Mouse (Mus musculus) G1E (cell line): ENCODE measurements at regions not wholly inside any gene's neighbourhood (a gene's known extent, or its start where the extent isn't known, plus 50 kb on each side); places are given as distances from the start of the nearest gene placed in this dataset.

Experiments used
- CTCF ChIP-seq: IDR thresholded peaks from 2 replicates; pipeline ENCODE4 v1.5.1; 2012; ENCODE audit warnings: low read depth, low read length, inconsistent platforms, mixed read lengths
- GATA1 ChIP-seq: IDR thresholded peaks from 2 replicates; pipeline ENCODE4 v1.6.1; 2012; ENCODE audit warnings: borderline replicate concordance, low read length, inconsistent platforms, mixed read lengths
- GATA2 ChIP-seq: IDR thresholded peaks from 2 replicates; pipeline ENCODE4 v1.6.1; 2012; ENCODE audit warnings: low read depth, low read length, inconsistent platforms, borderline replicate concordance
- POLR2AphosphoS5 ChIP-seq: IDR thresholded peaks from 2 replicates; pipeline ENCODE4 v1.6.1; 2012; ENCODE audit warnings: low read depth, low read length, inconsistent platforms; ENCODE audit not compliant: insufficient replicate concordance
- TAL1 ChIP-seq: conservative IDR thresholded peaks from 2 replicates; pipeline ENCODE4 v1.6.1; 2012; ENCODE audit warnings: low read depth, low read length, inconsistent platforms, mixed read lengths

GRCm38 (mm10) chr11:111280769-111281168 is 214.8 kb downstream of the Kcnj2 start:
- no peak for TF ChIP-seq CTCF
- TF ChIP-seq GATA1 = no peak
- no peak for TF ChIP-seq TAL1
- no peak for TF ChIP-seq POLR2AphosphoS5
- TF ChIP-seq GATA2 = no peak
